Mouse (Mus musculus): ENCODE results near the gene Myo9a. TPM values are rescaled to one million over a fixed set of nuclear protein-coding genes. Genes with fewer than 3 reads are reported as not detected.

Myo9a gene
- total RNA-seq, 2 experiments from 2014 or later, result 11.9 to 13.6 TPM

GRCm38 (mm10) chr9:59969383-59969782 is 218.7 kb downstream of the Myo9a start:
- intact Hi-C loops (cut with DNase I), result no loop called here
- DNase-seq (ENCODE audit: low spot score), result no peak

- no peak for DNase-seq (ENCODE audit: low spot score)
- intact Hi-C loops (cut with DNase I), result loop anchor here (5.0 kb wide), 1 partner anchor 249 kb away; no protein-coding TSS in a partner anchor
These were observed 220.6 kb downstream of the Myo9a start for GRCm38 (mm10) chr9:59971263-59971662.

Other genes starting within 250 kb of the Myo9a start
- gene Hexa, start 211.4 kb upstream of the Myo9a start, total RNA-seq (2021), result 10 to 100 TPM; 36.8 TPM
- gene Tmem202, start 211.0 kb upstream of the Myo9a start, total RNA-seq (2021), result under 1 TPM; 0.52 to 0.64 TPM
- not detected for gene Celf6, start 173.0 kb upstream of the Myo9a start, total RNA-seq (2021)
- gene Parp6, start 133.6 kb upstream of the Myo9a start, total RNA-seq (2021), result 10 to 100 TPM; 17.9 to 20.2 TPM
- 1,000 to 10,000 TPM; 1,181 to 1,232 TPM for gene Pkm, start 94.5 kb upstream of the Myo9a start, total RNA-seq (2021)
- not detected for gene Gramd2, start 70.8 kb upstream of the Myo9a start, total RNA-seq (2021)
- 1 to 10 TPM; 7.3 to 8.0 TPM for gene Senp8, start 186 bp upstream of the Myo9a start, total RNA-seq (2021)
- gene Nr2e3, start 209.8 kb downstream of the Myo9a start, total RNA-seq (2021), result not detected